Mouse (Mus musculus) bone marrow macrophage, adult 2 months (primary cell): ENCODE results near the gene Nrxn2.

Experiments
- CTCF ChIP-seq: IDR thresholded peaks from 2 replicates; pipeline ENCODE4 v1.5.1; 2012; ENCODE audit warnings: low read depth, mild to moderate bottlenecking, low read length, moderate library complexity
- POLR2A ChIP-seq: IDR thresholded peaks from 2 replicates; pipeline ENCODE4 v1.6.1; 2012; ENCODE audit warnings: mild to moderate bottlenecking, low read depth, low read length, borderline replicate concordance

- TF ChIP-seq CTCF (no peak), POLR2A (no peak)
Observed at GRCm38 (mm10) chr19:6538546-6538945, 120.0 kb downstream of the Nrxn2 start.
